Mouse (Mus musculus): ENCODE measurements at regions not wholly inside any gene's neighbourhood (a gene's known extent, or its start where the extent isn't known, plus 50 kb on each side); places are given as distances from the start of the nearest gene placed in this dataset.

DNA sequence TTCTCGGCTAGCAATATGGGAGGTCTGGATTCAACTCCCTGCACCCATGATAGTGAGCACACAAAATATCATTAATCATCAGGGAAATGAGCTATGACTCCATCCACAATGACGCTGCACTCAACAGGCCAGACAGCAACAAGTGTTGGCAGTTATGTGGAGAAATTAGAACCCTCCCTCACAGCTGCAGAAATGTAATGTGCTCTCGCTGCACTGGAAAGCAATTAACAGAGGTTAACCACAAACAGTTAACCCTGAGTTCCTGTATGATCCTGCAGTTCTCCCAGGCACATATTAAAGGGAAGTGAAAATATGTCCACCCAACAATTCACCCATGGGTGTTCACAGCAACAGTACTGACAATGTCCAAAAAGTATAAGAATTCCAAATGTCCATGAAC is 54.0 kb upstream of the Jade2 start:
- 92% methylated on average over 3 of the region's 3 CpGs for whole genome bisulfite sequencing
- Histone ChIP-seq H3K9ac (replicated peaks; ENCODE audit: low read length) (no peak overlapping the region), H3K9me3 (ENCODE audit: control insufficient read depth, low read length) (no peaks in the 10 kb centered on the region), H3K4me3 (replicated peaks; ENCODE audit: low read depth, low read length) (no peak overlapping the region), H3K4me2 (ENCODE audit: low read length) (no peak overlapping the region), H3K4me1 (ENCODE audit: control insufficient read depth, insufficient read depth, low read length) (peaks cover 7% of the 10 kb centered on the region), H3K36me3 (ENCODE audit: control insufficient read depth, insufficient read depth, low read length) (no peaks in the 10 kb centered on the region), H3K27ac (replicated peaks; ENCODE audit: low read depth, low read length) (no peak overlapping the region), H3K27me3 (ENCODE audit: control insufficient read depth, insufficient read depth, low read length) (no peaks in the 10 kb centered on the region)
- DNase-seq: no peak
- ATAC-seq (ENCODE audit: low FRiP score, low TSS enrichment): no peak

DNA sequence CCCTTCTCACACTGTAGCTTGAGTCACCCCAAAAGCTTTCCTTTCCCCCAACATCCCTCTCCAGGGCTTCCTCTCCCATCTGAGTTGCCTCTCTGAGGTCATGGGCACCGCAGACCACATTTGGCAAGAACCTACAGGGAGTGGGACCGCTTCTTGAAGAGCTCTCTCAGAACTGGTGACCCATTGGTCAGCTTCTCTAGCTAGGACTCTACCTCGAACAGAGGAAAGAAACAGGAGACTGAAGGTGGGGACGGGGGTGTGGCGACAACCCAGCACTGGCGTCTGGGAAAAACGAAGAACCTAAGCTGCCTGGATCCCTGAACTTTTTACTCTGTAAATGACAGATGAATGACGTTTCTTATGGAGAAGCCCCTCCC is 51.8 kb upstream of the Cdkn2aipnl start:
- H3K36me3 ChIP-seq (ENCODE audit: control insufficient read depth, insufficient read depth, low read length): no peaks in the 10 kb centered on the region
- ATAC-seq (ENCODE audit: low FRiP score, low TSS enrichment): no peak
- no peaks in the 10 kb centered on the region for H3K9me3 ChIP-seq (ENCODE audit: control insufficient read depth, low read length)
- peak overlapping the region; percentile 47 for H3K4me2 ChIP-seq (ENCODE audit: low read length)
- no peaks in the 10 kb centered on the region for H3K27me3 ChIP-seq (ENCODE audit: control insufficient read depth, insufficient read depth, low read length)
- no peak overlapping the region for H3K9ac ChIP-seq (replicated peaks; ENCODE audit: low read length)
- H3K4me1 ChIP-seq (ENCODE audit: control insufficient read depth, insufficient read depth, low read length): peaks cover 7% of the 10 kb centered on the region
- no peak for DNase-seq
- 16% methylated on average over 8 of the region's 8 CpGs for WGBS
- H3K4me3 ChIP-seq (replicated peaks; ENCODE audit: low read depth, low read length): no peak overlapping the region
- 0 out of 2 replicates have a peak overlapping the region, but pooled peaks have one; percentile 13 for H3K27ac ChIP-seq (replicated peaks; ENCODE audit: low read depth, low read length)

DNA sequence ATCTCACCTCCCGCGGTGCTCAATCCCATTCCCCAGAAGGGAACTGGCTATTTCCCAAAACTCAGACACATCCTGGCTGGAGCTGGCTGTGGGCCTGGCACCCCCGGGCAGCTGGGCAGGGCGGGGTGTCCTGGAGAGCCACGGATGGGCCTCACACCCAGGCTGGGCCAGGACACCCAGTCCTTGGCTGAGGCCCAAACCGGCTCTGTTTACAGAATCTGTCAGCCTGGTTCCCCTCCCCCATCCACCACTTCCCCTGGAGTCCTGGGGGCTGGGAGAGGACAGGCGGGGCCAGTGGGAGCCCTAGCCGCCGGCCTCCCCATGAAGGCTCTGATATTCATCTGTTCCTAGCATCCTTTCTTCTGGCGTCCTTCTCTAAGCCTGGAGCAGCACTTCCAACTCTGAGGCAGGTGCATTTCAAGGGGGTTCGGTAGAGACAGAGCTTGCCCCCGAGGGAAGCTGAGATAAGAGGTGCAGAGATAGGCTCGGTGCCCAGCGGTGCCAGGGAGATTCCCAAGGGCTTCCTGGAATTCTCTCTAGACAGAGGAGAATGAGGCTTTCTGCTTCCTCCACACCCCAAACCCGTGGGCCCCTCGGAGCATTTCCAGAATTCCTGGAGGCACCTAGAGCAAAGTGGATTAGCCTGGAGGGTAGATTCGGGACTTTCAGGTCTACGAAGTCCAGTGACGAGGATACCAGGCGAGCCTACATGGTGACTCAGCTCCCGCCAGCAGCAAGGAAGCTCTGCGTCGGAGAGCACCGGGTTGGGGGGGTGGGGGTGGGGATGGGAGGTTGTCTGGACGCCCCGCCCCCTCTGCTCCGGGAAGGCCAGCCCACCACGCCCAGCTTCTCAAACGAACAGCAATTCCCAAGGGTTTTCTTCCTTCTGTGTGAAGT is 51.2 kb upstream of the Cdkn2aipnl start:
- Histone ChIP-seq H3K9me3 (ENCODE audit: control insufficient read depth, low read length) (no peaks in the 10 kb centered on the region), H3K9ac (replicated peaks; ENCODE audit: low read length) (no peak overlapping the region; the same call in 1 of the 2 replicates), H3K4me1 (ENCODE audit: control insufficient read depth, insufficient read depth, low read length) (peaks cover 7% of the 10 kb centered on the region), H3K27me3 (ENCODE audit: control insufficient read depth, insufficient read depth, low read length) (no peaks in the 10 kb centered on the region), H3K36me3 (ENCODE audit: control insufficient read depth, insufficient read depth, low read length) (no peaks in the 10 kb centered on the region), H3K4me3 (replicated peaks; ENCODE audit: low read depth, low read length) (no peak overlapping the region), H3K4me2 (ENCODE audit: low read length) (peak overlapping the region; percentile 47), H3K27ac (replicated peaks; ENCODE audit: low read depth, low read length) (0 out of 2 replicates have a peak overlapping the region, but pooled peaks have one; percentile 13)
- 0 out of 2 replicates have a peak, but pooled peaks have one; percentile 40 for ATAC-seq (ENCODE audit: low FRiP score, low TSS enrichment)
- 2% methylated on average over 29 of the region's 29 CpGs for WGBS
- DNase-seq: peak; percentile 73
